Comparison of ENCODE assay signal across 9 mouse cellular contexts in the genomic region with DNA sequence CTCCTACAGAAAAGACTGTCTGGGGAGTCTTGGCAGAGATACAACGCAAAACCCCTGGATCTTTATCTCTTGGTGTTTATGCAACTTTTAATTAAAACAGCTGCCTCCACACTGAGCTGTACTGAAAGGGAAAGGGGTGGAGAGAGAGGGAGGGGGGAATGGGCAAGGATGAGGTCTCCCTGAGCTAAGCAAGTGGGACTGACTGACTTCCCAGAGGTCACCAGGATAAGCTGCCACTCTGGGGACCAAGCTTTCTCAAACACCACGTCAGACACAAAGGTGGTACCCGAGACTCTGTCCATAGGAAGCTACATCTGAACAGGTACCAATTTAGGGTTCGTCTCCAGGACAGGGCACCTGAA. TPM values are rescaled to one million over a fixed set of nuclear protein-coding genes. Genes with fewer than 3 reads are reported as not detected.
DNase-seq lines count a peak whose midpoint lies in the region; ATAC-seq and TF ChIP-seq lines count a peak whose summit lies in the region.
"Had no signal": no experiment of that assay in that cellular context is flagged by ENCODE, and none has a peak within 500 bp of the region (broad histone marks: within the 10 kb centered on the region; RNA-seq: fewer than 3 reads in every experiment).

No protein-coding gene starts in this region.

- H3K9ac ChIP-seq in lung, embryonic 16.5 days (ENCODE audit: low read length): no peak overlapping the region
- no peak overlapping the region for H3K9ac ChIP-seq in forebrain, postnatal 0 days
- no peak overlapping the region for H3K9ac ChIP-seq in limb, embryonic 13.5 days
- 0 out of 2 replicates have a peak overlapping the region, but pooled peaks have one; percentile 16 for H3K9ac ChIP-seq in stomach, embryonic 16.5 days (ENCODE audit: low read length)
- H3K9ac ChIP-seq: liver, embryonic 15.5 days had no signal

- peaks cover 3% of the 10 kb centered on the region; the same call in 1 of the 2 replicates for H3K4me1 ChIP-seq in lung, embryonic 16.5 days (replicated peaks; ENCODE audit: control insufficient read depth, insufficient read depth, low read length)
- peaks cover 4% of the 10 kb centered on the region; the same call in 1 of the 2 replicates for H3K4me1 ChIP-seq in forebrain, postnatal 0 days (ENCODE audit: insufficient read depth)
- H3K4me1 ChIP-seq in limb, embryonic 13.5 days: peaks cover 17% of the 10 kb centered on the region
- peaks cover 9% of the 10 kb centered on the region; the same call in 1 of the 2 replicates for H3K4me1 ChIP-seq in stomach, embryonic 16.5 days (ENCODE audit: control insufficient read depth, insufficient read depth, low read length)
- H3K4me1 ChIP-seq: liver, embryonic 15.5 days had no signal

- no peak overlapping the region for H3K4me3 ChIP-seq in lung, embryonic 16.5 days (ENCODE audit: low read length)
- H3K4me3 ChIP-seq in forebrain, postnatal 0 days (ENCODE audit: low read depth, low read length): no peak overlapping the region
- H3K4me3 ChIP-seq in limb, embryonic 13.5 days: no peak overlapping the region
- H3K4me3 ChIP-seq in stomach, embryonic 16.5 days (replicated peaks; ENCODE audit: low read length): no peak overlapping the region
- H3K4me3 ChIP-seq: liver, embryonic 15.5 days had no signal

- ATAC-seq in lung, embryonic 16.5 days (ENCODE audit: low read depth): 0 out of 2 replicates have a peak, but pooled peaks have one; percentile 45
- ATAC-seq in forebrain, postnatal 0 days: no peak
- ATAC-seq in limb, embryonic 13.5 days (ENCODE audit: low FRiP score, low read depth): no peak
- no peak for ATAC-seq in stomach, embryonic 16.5 days (ENCODE audit: insufficient read depth, low FRiP score)
- ATAC-seq in erythroid progenitor cell, adult 5-6 weeks (replicated peaks; ENCODE audit: low FRiP score, poor library complexity, severe bottlenecking): no peak

- WGBS in lung, embryonic 16.5 days: 51% methylated on average over 4 of the region's 4 CpGs
- 44% methylated on average over 4 of the region's 4 CpGs for WGBS in forebrain, postnatal 0 days
- WGBS in limb, embryonic 13.5 days: 60% methylated on average over 4 of the region's 4 CpGs
- 56% methylated on average over 4 of the region's 4 CpGs for WGBS in stomach, embryonic 16.5 days

- no peaks in the 10 kb centered on the region for H3K27me3 ChIP-seq in lung, embryonic 16.5 days (ENCODE audit: control insufficient read depth, insufficient read depth, low read depth, low read length)
- H3K27me3 ChIP-seq in forebrain, postnatal 0 days (ENCODE audit: insufficient read depth, low read length): no peaks in the 10 kb centered on the region
- no peaks in the 10 kb centered on the region for H3K27me3 ChIP-seq in limb, embryonic 13.5 days
- H3K27me3 ChIP-seq in stomach, embryonic 16.5 days (ENCODE audit: control insufficient read depth, insufficient read depth, low read length): no peaks in the 10 kb centered on the region
- H3K27me3 ChIP-seq: liver, embryonic 15.5 days had no signal

- no peaks in the 10 kb centered on the region for H3K9me3 ChIP-seq in lung, embryonic 16.5 days (ENCODE audit: control insufficient read depth, low read length)
- H3K9me3 ChIP-seq in forebrain, postnatal 0 days (ENCODE audit: low read length): no peaks in the 10 kb centered on the region
- H3K9me3 ChIP-seq in limb, embryonic 13.5 days: no peaks in the 10 kb centered on the region
- H3K9me3 ChIP-seq in stomach, embryonic 16.5 days (replicated peaks; ENCODE audit: control insufficient read depth, low read length): no peaks in the 10 kb centered on the region
- H3K9me3 ChIP-seq: liver, embryonic 15.5 days had no signal

- no peaks in the 10 kb centered on the region for H3K36me3 ChIP-seq in lung, embryonic 16.5 days (ENCODE audit: control insufficient read depth, insufficient read depth, low read length)
- H3K36me3 ChIP-seq in forebrain, postnatal 0 days (ENCODE audit: insufficient read depth): no peaks in the 10 kb centered on the region
- H3K36me3 ChIP-seq in limb, embryonic 13.5 days: no peaks in the 10 kb centered on the region; the same call in 1 of the 2 replicates
- H3K36me3 ChIP-seq in stomach, embryonic 16.5 days (ENCODE audit: control insufficient read depth, insufficient read depth, low read length): no peaks in the 10 kb centered on the region
- H3K36me3 ChIP-seq: liver, embryonic 15.5 days had no signal

- DNase-seq in lung, postnatal 14 days: no peak
- DNase-seq in forebrain, postnatal 0 days: no peak
- no peak for DNase-seq in adrenal gland, adult 8-10 months
- DNase-seq: thymus, postnatal 36 days had no signal

- no peak for TF ChIP-seq CTCF in forebrain, postnatal 0 days (IDR thresholded peaks at IDR 0.05; ENCODE audit: low read depth)

- no peak overlapping the region for H3K4me2 ChIP-seq in lung, embryonic 16.5 days (ENCODE audit: low read depth, low read length)
- no peak overlapping the region for H3K4me2 ChIP-seq in forebrain, postnatal 0 days (ENCODE audit: low read depth)
- H3K4me2 ChIP-seq in limb, embryonic 13.5 days (replicated peaks): no peak overlapping the region
- H3K4me2 ChIP-seq in stomach, embryonic 16.5 days (ENCODE audit: low read depth, low read length): no peak overlapping the region
- H3K4me2 ChIP-seq: liver, embryonic 15.5 days had no signal

- H3K27ac ChIP-seq in lung, embryonic 16.5 days (ENCODE audit: low read length): peak overlapping the region; percentile 77
- H3K27ac ChIP-seq in forebrain, postnatal 0 days (ENCODE audit: low read depth, low read length): peak overlapping the region; percentile 50; the same call in 1 of the 2 replicates
- H3K27ac ChIP-seq in limb, embryonic 13.5 days: 0 out of 2 replicates have a peak overlapping the region, but pooled peaks have one; percentile 44
- H3K27ac ChIP-seq in stomach, embryonic 16.5 days (ENCODE audit: low read length): peak overlapping the region; percentile 82
- H3K27ac ChIP-seq: liver, embryonic 15.5 days had no signal

RNA-seq across cellular contexts. Expression of a gene that starts 30.1 kb away (rescaled TPM):
- polyA plus RNA-seq in lung, embryonic 16.5 days (2015; fragmentation: Nextera tagmentation; extraction: Ambion mirVana): 24.8 and 29.7 TPM in 2 replicates
- total RNA-seq in forebrain, postnatal 0 days (2014; rRNA removed): 14.8 and 23.1 TPM in 2 replicates
- polyA plus RNA-seq in forebrain, postnatal 0 days (2015; fragmentation: Nextera tagmentation; extraction: Ambion mirVana): 14.4 and 18.1 TPM in 2 replicates
- 17.2 and 19.5 TPM in 2 replicates for polyA plus RNA-seq in limb, embryonic 13.5 days (2015; fragmentation: Nextera tagmentation; extraction: Ambion mirVana)
- 15.3 and 17.0 TPM in 2 replicates for polyA plus RNA-seq in stomach, embryonic 16.5 days (2015; fragmentation: Nextera tagmentation; extraction: Ambion mirVana)
- 2.2 TPM in 1 of 2 replicates, not detected in the other for total RNA-seq in erythroid progenitor cell, adult 5-6 weeks (2015; ENCODE audit: low replicate concordance)
- total RNA-seq in erythroid progenitor cell, adult 5-6 weeks (2017; ENCODE audit: low replicate concordance): 0.61 and 0.64 TPM in 2 replicates
- 10 to 100 TPM; 39.5 to 48.5 (median 45.8) TPM for total RNA-seq in adrenal gland, adult 8-10 months (2022)
